Mouse (Mus musculus) cortical plate, adult 2 months (tissue): ENCODE results near the gene Cd59b.
"Not testable (repeated sequence)": the region's sequence is repeated elsewhere in the genome, so short reads cannot be mapped to it uniquely, and the experiment has no call there.

Experiments used
- CTCF ChIP-seq: fragments of 200-500 bp; IDR thresholded peaks from 2 replicates; pipeline ENCODE4 v1.5.1; 2011; ENCODE audit warnings: mild to moderate bottlenecking, control low read depth, low read length; ENCODE audit not compliant: insufficient read depth; ENCODE audit errors: extremely low read depth
- POLR2A ChIP-seq: fragments of 200-500 bp; IDR thresholded peaks from 2 replicates; pipeline ENCODE4 v1.6.1; 2011; ENCODE audit warnings: mild to moderate bottlenecking, low read length, control low read depth; ENCODE audit not compliant: insufficient read depth; ENCODE audit errors: extremely low read depth

GRCm38 (mm10) chr2:104068450-104068849 is 1.2 kb upstream of the Cd59b start, which contains the start of gene Gm10799:
- TF ChIP-seq POLR2A, CTCF: not testable (repeated sequence)
